Mouse (Mus musculus): ENCODE data around the gene Rgs10. TPM values are rescaled to one million over a fixed set of nuclear protein-coding genes. Genes with fewer than 3 reads are reported as not detected.

Gene Rgs10
- polyA plus RNA-seq, 1 experiment from 2014 or later: 315 TPM

- Histone ChIP-seq H3K36me3 (ENCODE audit: inconsistent target) (peaks cover 50% of the 10 kb centered on the region), H3K27ac (0 out of 2 replicates have a peak overlapping the region, but pooled peaks have one; percentile 7), H3K4me3 (ENCODE audit: inconsistent target) (no peak overlapping the region), H3K79me2 (ENCODE audit: inconsistent target) (peaks cover 13% of the 10 kb centered on the region; the same call in 1 of the 2 replicates)
- 99% methylated on average over 11 of the region's 11 CpGs for WGBS (ENCODE audit: missing documents)
These were observed 44.4 kb downstream of the Rgs10 start for GRCm38 (mm10) chr7:128374156-128374555.

GRCm38 (mm10) chr7:128373751-128374150, 44.8 kb downstream of the Rgs10 start:
- Histone ChIP-seq H3K79me2 (ENCODE audit: inconsistent target) (peaks cover 13% of the 10 kb centered on the region; the same call in 1 of the 2 replicates), H3K4me3 (ENCODE audit: inconsistent target) (no peak overlapping the region), H3K27ac (0 out of 2 replicates have a peak overlapping the region, but pooled peaks have one; percentile 7), H3K36me3 (ENCODE audit: inconsistent target) (peaks cover 50% of the 10 kb centered on the region)
- WGBS (ENCODE audit: missing documents): 74% methylated on average over 7 of the region's 8 CpGs

DNA sequence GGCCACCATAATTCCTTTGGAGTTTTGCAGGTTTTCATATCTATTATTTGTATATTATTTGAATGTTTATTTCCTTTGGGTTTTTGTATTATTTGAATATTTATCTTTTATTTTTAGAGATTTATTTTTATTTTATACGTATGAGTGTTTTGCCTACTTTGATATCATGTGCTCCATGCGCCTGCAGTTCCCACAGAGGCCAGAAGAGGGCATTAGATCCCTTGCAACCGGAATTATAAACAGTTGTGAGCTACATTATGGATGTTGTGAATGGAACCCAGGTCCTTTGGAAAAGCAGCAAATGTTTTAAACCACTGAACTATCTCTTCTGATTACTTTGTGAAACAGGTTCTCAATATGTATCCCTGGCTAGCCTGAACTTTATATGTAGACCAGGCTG, 46.2 kb downstream of the Rgs10 start:
- WGBS (ENCODE audit: missing documents): 54% methylated on average over 3 of the region's 3 CpGs
- Histone ChIP-seq H3K36me3 (ENCODE audit: inconsistent target) (peaks cover 47% of the 10 kb centered on the region), H3K4me3 (ENCODE audit: inconsistent target) (no peak overlapping the region), H3K79me2 (ENCODE audit: inconsistent target) (peaks cover 8% of the 10 kb centered on the region; the same call in 1 of the 2 replicates), H3K27ac (no peak overlapping the region)

- no peaks in the 10 kb centered on the region for H3K79me2 ChIP-seq (ENCODE audit: inconsistent target)
- H3K4me3 ChIP-seq (ENCODE audit: inconsistent target): no peak overlapping the region
- peaks cover 31% of the 10 kb centered on the region for H3K36me3 ChIP-seq (ENCODE audit: inconsistent target)
- WGBS (ENCODE audit: missing documents): 91% methylated on average over 12 of the region's 12 CpGs
- H3K27ac ChIP-seq: no peak overlapping the region
These were observed 49.2 kb downstream of the Rgs10 start for GRCm38 (mm10) chr7:128369366-128369765.

DNA sequence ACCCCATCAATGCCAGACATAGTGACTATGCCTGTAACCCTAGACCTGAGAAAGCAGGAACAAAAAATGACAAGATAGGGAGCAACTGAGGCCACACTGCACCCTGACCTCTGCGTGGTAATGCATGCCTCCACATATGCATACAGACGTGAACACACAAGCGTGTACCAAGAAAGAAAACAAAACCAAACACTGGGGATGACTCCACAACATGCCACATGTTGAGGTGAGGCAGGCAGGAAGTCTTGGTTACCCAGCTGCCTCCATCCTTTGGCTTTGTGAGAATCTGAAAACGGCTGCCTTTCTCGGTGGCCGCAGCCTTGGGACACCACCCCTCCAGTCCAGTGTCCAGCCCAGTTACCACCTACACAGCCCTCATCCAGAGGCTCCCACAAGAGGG, 49.7 kb downstream of the Rgs10 start:
- WGBS (ENCODE audit: missing documents): 75% methylated on average over 6 of the region's 6 CpGs
- no peaks in the 10 kb centered on the region for H3K79me2 ChIP-seq (ENCODE audit: inconsistent target)
- no peak overlapping the region for H3K4me3 ChIP-seq (ENCODE audit: inconsistent target)
- H3K36me3 ChIP-seq (ENCODE audit: inconsistent target): peaks cover 26% of the 10 kb centered on the region
- H3K27ac ChIP-seq: no peak overlapping the region

DNA sequence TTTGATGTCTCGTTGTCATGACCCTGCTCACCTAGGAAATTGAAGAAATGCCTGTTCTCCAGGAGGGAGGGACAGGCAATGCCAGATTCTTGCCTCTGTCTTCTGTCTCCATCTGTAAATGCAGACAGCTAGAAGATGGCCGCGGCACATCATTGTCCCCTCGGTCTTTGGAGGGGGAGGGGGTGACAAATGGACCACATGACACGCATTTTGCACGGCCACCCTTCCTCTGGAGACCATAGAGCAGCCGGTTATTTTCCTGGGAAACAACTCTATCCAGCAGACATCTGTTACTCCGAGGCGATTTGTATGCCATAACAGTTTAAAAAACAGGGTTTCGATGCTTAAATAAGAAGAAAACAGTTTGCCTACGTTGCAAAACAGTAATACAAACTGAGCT, 51.9 kb downstream of the Rgs10 start:
- whole genome bisulfite sequencing (ENCODE audit: missing documents): 86% methylated on average over 11 of the region's 11 CpGs
- Histone ChIP-seq H3K79me2 (ENCODE audit: inconsistent target) (no peaks in the 10 kb centered on the region), H3K4me3 (ENCODE audit: inconsistent target) (no peak overlapping the region), H3K36me3 (ENCODE audit: inconsistent target) (peaks cover 4% of the 10 kb centered on the region; the same call in 1 of the 2 replicates), H3K27ac (no peak overlapping the region)

DNA sequence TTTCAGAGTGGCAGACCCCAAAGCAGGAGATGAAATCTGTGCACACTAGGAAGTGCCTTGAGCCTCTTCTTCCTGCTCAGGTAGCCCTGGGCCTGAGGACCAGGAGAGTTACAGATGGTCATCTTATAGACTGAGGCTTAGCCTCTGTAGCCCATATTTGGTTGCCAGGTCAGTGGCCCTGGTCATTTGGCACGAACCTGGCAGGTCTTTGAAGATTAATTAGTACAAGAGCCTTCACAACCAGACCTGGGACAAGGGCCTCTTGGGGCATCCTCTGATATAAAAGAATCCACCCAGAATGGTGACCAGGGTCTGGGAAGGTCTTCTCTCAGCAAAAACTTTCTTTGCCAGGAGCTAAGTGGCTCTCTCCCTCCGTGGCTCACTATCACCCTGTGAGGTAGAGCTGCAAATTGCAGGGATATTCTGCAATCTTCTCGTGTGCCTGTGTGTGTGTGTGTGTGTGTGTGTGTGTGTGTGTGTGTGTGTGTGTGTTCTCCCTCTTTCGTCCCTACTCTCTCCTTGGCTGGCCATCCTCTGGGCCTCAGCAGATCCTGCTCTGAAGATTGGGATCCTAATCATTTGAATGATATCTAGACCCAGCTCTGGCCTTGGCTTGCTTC, 53.4 kb downstream of the Rgs10 start:
- Histone ChIP-seq H3K79me2 (ENCODE audit: inconsistent target) (no peaks in the 10 kb centered on the region), H3K4me3 (ENCODE audit: inconsistent target) (no peak overlapping the region), H3K36me3 (ENCODE audit: inconsistent target) (no peaks in the 10 kb centered on the region), H3K27ac (no peak overlapping the region)
- WGBS (ENCODE audit: missing documents): 96% methylated on average over 2 of the region's 4 CpGs

- Histone ChIP-seq H3K36me3 (ENCODE audit: inconsistent target) (no peaks in the 10 kb centered on the region), H3K79me2 (ENCODE audit: inconsistent target) (no peaks in the 10 kb centered on the region), H3K27ac (no peak overlapping the region), H3K4me3 (ENCODE audit: inconsistent target) (no peak overlapping the region)
- WGBS (ENCODE audit: missing documents): 88% methylated on average over 11 of the region's 11 CpGs
These were observed 54.0 kb downstream of the Rgs10 start for GRCm38 (mm10) chr7:128364526-128364925.

- Histone ChIP-seq H3K36me3 (ENCODE audit: inconsistent target) (no peaks in the 10 kb centered on the region), H3K79me2 (ENCODE audit: inconsistent target) (no peaks in the 10 kb centered on the region)
- WGBS (ENCODE audit: missing documents): 90% methylated on average over 10 of the region's 10 CpGs
These were observed 54.8 kb downstream of the Rgs10 start for GRCm38 (mm10) chr7:128363806-128364205.

GRCm38 (mm10) chr7:128362916-128363315, 55.6 kb downstream of the Rgs10 start:
- no peak overlapping the region for H3K27ac ChIP-seq
- WGBS (ENCODE audit: missing documents): 92% methylated on average over 4 of the region's 4 CpGs
- H3K79me2 ChIP-seq (ENCODE audit: inconsistent target): no peaks in the 10 kb centered on the region
- no peak overlapping the region for H3K4me3 ChIP-seq (ENCODE audit: inconsistent target)
- no peaks in the 10 kb centered on the region for H3K36me3 ChIP-seq (ENCODE audit: inconsistent target)

More at GRCm38 (mm10) chr7:128363806-128364205, 54.8 kb downstream of the Rgs10 start:
- Histone ChIP-seq H3K27ac (no peak overlapping the region), H3K4me3 (ENCODE audit: inconsistent target) (no peak overlapping the region)

DNA sequence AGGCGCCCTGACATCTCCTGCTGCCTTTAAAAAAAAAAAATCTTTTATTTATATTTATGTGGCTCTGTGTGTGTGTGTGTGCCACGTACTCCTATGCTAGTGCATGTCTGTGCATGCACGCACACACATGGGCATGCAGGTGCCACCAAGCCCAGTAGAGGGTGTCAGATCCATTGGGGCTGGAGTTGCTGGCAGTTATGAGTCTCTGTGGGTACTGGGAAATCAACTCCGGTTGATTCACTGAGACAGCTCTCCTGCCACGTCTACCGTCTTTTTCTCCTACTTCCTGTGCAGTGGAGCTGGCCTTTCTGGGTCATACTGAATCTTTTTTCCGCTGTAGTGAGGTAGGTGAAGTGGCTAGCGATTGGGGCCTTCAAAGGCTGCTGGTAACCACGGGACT, 58.8 kb downstream of the Rgs10 start:
- no peaks in the 10 kb centered on the region for H3K36me3 ChIP-seq (ENCODE audit: inconsistent target)
- H3K4me3 ChIP-seq (ENCODE audit: inconsistent target): no peak overlapping the region
- no peaks in the 10 kb centered on the region for H3K79me2 ChIP-seq (ENCODE audit: inconsistent target)
- peak overlapping the region; percentile 24; the same call in 1 of the 2 replicates for H3K27ac ChIP-seq
- 84% methylated on average over 9 of the region's 9 CpGs for WGBS (ENCODE audit: missing documents)

- no peak overlapping the region for H3K4me3 ChIP-seq (ENCODE audit: inconsistent target)
- H3K36me3 ChIP-seq (ENCODE audit: inconsistent target): no peaks in the 10 kb centered on the region
- H3K79me2 ChIP-seq (ENCODE audit: inconsistent target): no peaks in the 10 kb centered on the region
- WGBS (ENCODE audit: missing documents): 26% methylated on average over 7 of the region's 7 CpGs
- peak overlapping the region; percentile 24; the same call in 1 of the 2 replicates for H3K27ac ChIP-seq
These were observed 59.4 kb downstream of the Rgs10 start for GRCm38 (mm10) chr7:128359164-128359563.

- 0 out of 2 replicates have a peak overlapping the region, but pooled peaks have one; percentile 24 for H3K27ac ChIP-seq
- no peak overlapping the region for H3K4me3 ChIP-seq (ENCODE audit: inconsistent target)
- H3K36me3 ChIP-seq (ENCODE audit: inconsistent target): no peaks in the 10 kb centered on the region
- H3K79me2 ChIP-seq (ENCODE audit: inconsistent target): no peaks in the 10 kb centered on the region
- 79% methylated on average over 8 of the region's 9 CpGs for WGBS (ENCODE audit: missing documents)
These were observed 59.8 kb downstream of the Rgs10 start for GRCm38 (mm10) chr7:128358741-128359140.

DNA sequence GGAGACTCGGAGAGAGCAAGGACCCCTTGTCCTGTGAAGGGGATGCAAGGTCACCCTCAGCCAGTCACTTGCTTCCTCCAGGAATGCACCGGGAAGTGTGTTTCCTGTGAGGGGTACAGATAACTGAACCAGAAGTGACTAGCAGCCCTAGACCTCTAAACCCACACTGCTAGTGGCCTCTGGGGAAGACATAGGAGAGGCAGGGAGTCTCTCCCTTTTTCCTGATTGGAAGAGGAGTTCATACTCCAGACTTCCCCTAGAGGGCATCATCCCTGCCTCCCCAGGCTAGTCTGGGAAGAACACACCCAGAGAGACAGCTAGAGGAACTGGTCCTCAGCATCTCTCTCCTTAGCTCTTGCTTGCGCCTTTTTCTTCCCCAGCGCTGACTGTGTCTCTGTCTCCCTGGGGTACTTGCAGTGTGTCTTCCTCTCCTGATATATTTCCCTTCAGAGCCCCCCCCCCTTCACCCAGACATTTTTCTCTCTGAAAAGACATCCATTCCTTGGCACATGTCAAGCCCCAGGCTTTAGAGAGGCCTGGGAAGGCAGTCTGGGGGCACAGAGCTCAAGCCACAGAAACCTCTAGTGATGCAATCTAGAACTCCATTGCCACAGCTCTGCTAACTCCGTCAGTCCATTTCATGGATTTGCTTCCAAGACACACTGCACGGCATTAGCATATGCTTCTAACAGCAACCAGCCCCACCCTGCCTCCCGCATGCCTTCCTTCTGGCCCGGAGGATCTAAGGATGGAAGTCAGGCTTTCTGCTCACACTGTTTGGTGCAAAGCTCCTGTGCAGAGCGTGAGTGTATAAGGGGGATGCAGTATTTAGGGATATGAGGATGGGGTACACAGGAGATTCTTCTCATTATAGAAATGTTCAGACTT, 61.4 kb downstream of the Rgs10 start:
- Histone ChIP-seq H3K27ac (no peak overlapping the region), H3K79me2 (ENCODE audit: inconsistent target) (no peaks in the 10 kb centered on the region), H3K36me3 (ENCODE audit: inconsistent target) (no peaks in the 10 kb centered on the region), H3K4me3 (ENCODE audit: inconsistent target) (no peak overlapping the region)
- 65% methylated on average over 9 of the region's 9 CpGs for WGBS (ENCODE audit: missing documents)

GRCm38 (mm10) chr7:128355463-128355862, 63.1 kb downstream of the Rgs10 start:
- H3K36me3 ChIP-seq (ENCODE audit: inconsistent target): no peaks in the 10 kb centered on the region
- WGBS (ENCODE audit: missing documents): 95% methylated on average over 5 of the region's 5 CpGs
- no peak overlapping the region for H3K4me3 ChIP-seq (ENCODE audit: inconsistent target)

More at GRCm38 (mm10) chr7:128355463-128355862, 63.1 kb downstream of the Rgs10 start:
- Histone ChIP-seq H3K27ac (no peak overlapping the region), H3K79me2 (ENCODE audit: inconsistent target) (no peaks in the 10 kb centered on the region)

All from macrophage (primary cell).